Mouse (Mus musculus) testis, adult 2 months (tissue): ENCODE results near the gene Tuba1a. TPM values are rescaled to one million over a fixed set of nuclear protein-coding genes. Genes with fewer than 3 reads are reported as not detected.
A peak's percentile ranks its signal among the peaks of the same experiment; 100 is the strongest.

Source experiments
- H3K27ac ChIP-seq: fragments of 200-500 bp; 2 replicates; pipeline ENCODE4 v1.5.1; 2012; ENCODE audit warnings: low read depth, low read length; ENCODE audit not compliant: control insufficient read depth, insufficient read depth
- H3K27me3 ChIP-seq: fragments of 200-500 bp; 2 replicates; pipeline ENCODE4 v1.6.1; 2012; ENCODE audit warnings: mild to moderate bottlenecking, low read length, moderate library complexity; ENCODE audit not compliant: control insufficient read depth, insufficient read depth
- H3K36me3 ChIP-seq: fragments of 200-500 bp; 2 replicates; pipeline ENCODE4 v1.6.1; 2012; ENCODE audit warnings: mild to moderate bottlenecking, low read length; ENCODE audit not compliant: control insufficient read depth, insufficient read depth
- H3K4me1 ChIP-seq: fragments of 200-500 bp; 2 replicates; pipeline ENCODE4 v1.6.1; 2012; ENCODE audit warnings: low read length; ENCODE audit not compliant: control insufficient read depth, insufficient read depth
- H3K4me3 ChIP-seq: fragments of 200-500 bp; 2 replicates; pipeline ENCODE4 v1.5.1; 2012; ENCODE audit warnings: low read depth, mild to moderate bottlenecking, low read length, moderate library complexity, mixed read lengths; ENCODE audit not compliant: control insufficient read depth
- CTCF ChIP-seq: fragments of 200-500 bp; IDR thresholded peaks from 2 replicates; pipeline ENCODE4 v1.5.1; 2012; ENCODE audit warnings: low read depth, mild to moderate bottlenecking, inconsistent platforms, low read length, moderate library complexity; ENCODE audit not compliant: control insufficient read depth, insufficient read depth, insufficient replicate concordance
- POLR2A ChIP-seq: fragments of 200-500 bp; IDR thresholded peaks from 2 replicates; pipeline ENCODE4 v1.6.1; 2012; ENCODE audit warnings: low read depth, mild to moderate bottlenecking, inconsistent platforms, low read length, moderate library complexity; ENCODE audit not compliant: control insufficient read depth
- polyA plus RNA-seq: library from polyadenylated mRNA; depleted of rRNA; stranded (reverse); fragments of >200 nt; gene quantifications from 2 replicates; pipeline ENCODE4 v1.2.3, GENCODE M21; 2012

Gene Tuba1a
- polyA plus RNA-seq, 1 experiment: 93.1 TPM

DNA sequence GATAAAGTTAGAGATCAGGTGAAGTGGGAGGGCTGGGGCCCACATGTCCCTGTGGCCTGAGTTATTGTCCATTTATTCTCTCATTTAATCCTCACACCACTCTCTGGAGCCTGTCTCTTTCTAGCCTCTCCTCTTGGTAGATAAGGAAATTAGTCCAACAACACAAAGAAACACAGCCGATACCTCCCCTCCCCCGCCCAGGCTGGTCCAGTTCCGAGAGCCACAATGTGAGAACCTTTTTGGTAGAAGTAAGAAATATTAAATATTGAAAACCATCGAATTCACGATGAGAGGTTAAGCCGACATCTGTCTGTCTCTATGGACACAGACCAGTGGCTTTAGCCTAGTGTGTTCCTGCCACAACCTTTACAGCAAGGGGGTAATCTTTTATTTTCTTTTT is 31.2 kb upstream of the Tuba1a start:
- H3K4me1 ChIP-seq: peaks cover 10% of the 10 kb centered on the region
- H3K27ac ChIP-seq: peak overlapping the region; percentile 43; the same call in 1 of the 2 replicates
- no peaks in the 10 kb centered on the region for H3K27me3 ChIP-seq
- TF ChIP-seq POLR2A (no peak), CTCF (no peak)
- no peaks in the 10 kb centered on the region for H3K36me3 ChIP-seq
- H3K4me3 ChIP-seq: peak overlapping the region; percentile 39; the same call in 1 of the 2 replicates

DNA sequence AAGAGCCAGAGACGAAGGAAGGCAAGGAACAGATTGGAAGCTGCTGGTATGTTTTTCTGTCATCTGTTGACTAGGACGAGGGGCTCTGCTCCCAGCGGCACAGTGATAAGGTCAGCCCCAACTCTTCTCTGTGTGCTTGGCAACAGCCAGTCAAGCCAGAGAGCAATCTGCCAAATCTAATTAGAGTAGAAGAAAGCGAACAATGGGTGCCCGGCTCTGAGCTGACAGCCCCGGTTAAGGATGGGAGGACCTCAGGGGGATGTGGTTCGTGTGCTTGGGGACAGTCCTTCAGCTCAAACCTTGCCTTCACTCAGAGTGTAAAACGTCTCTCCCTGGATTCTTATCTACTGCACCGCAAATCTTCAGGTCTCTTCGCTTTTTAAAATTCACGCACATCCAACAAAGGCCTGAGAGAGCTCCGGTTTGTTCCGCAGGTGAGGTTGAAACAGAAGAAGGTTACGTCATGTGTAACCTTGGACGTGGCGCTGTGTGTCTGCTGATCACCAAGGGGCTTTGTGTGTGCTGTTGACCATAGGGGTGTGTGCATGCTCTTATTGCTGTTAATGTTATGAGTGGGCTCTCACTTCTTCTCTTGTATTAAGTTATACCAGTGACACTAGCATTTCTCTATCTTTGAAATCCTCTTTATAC is 30.1 kb upstream of the Tuba1a start:
- no peaks in the 10 kb centered on the region for H3K27me3 ChIP-seq
- no peak overlapping the region for H3K4me3 ChIP-seq
- no peaks in the 10 kb centered on the region for H3K36me3 ChIP-seq
- H3K4me1 ChIP-seq: peaks cover 7% of the 10 kb centered on the region
- TF ChIP-seq CTCF (no peak), POLR2A (peak; percentile 21; the same call in 1 of the 2 replicates)
- peak overlapping the region; percentile 15; the same call in 1 of the 2 replicates for H3K27ac ChIP-seq

DNA sequence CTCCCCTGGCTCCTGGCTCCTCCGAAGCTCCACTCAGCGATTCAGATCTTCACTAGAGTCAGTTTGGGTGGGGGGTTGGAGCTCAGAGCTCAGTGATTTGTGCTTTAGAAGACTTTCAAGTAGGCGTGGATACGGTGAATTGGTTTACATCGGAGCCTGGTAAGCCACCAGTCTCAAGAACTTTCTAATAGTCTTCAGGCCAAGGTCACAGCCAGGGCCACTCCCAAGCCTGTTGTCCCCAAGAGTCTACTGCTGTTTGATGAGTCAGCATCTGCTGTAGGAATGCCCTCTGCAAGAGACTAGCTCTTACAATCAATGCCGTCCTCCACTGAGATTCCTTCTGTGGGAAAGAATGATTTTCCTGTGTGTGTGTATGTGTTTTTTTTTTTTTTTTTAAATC is 28.6 kb upstream of the Tuba1a start:
- Histone ChIP-seq H3K27ac (peak overlapping the region; percentile 15; the same call in 1 of the 2 replicates), H3K36me3 (no peaks in the 10 kb centered on the region), H3K27me3 (no peaks in the 10 kb centered on the region), H3K4me3 (no peak overlapping the region), H3K4me1 (peaks cover 8% of the 10 kb centered on the region)
- TF ChIP-seq CTCF (no peak), POLR2A (no peak)

DNA sequence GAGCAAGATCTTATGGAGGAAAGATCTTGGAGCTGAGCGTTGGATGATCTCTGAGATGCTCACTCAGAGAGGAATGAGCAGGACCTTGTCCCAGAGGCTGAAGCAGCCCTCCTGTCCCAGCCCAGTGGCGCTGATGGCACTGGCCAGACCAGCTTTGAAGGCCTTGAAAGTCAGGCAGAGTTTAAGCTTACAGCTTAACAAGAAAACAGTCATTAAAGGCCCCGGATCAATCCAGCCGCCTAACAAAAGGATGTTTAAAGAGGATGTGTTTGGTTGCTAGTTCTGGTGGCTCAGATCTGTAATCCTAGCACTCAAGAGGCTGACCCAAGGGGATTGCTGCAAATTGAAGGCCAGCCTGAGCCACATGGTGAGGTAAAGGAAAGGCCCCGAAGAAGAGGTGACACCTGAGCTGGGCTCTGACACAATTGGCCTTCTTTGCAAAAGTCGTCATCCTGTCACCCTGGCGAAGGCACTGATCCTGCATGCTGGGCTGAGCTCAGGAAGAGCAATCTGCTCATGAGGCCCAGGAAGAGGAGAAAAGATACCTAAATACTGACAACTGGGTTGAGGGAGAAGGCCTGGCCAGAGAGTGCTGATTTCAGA is 26.6 kb upstream of the Tuba1a start:
- TF ChIP-seq CTCF (no peak), POLR2A (no peak)
- H3K4me3 ChIP-seq: no peak overlapping the region
- peaks cover 6% of the 10 kb centered on the region for H3K4me1 ChIP-seq
- H3K27ac ChIP-seq: no peak overlapping the region
- no peaks in the 10 kb centered on the region for H3K36me3 ChIP-seq
- H3K27me3 ChIP-seq: no peaks in the 10 kb centered on the region

DNA sequence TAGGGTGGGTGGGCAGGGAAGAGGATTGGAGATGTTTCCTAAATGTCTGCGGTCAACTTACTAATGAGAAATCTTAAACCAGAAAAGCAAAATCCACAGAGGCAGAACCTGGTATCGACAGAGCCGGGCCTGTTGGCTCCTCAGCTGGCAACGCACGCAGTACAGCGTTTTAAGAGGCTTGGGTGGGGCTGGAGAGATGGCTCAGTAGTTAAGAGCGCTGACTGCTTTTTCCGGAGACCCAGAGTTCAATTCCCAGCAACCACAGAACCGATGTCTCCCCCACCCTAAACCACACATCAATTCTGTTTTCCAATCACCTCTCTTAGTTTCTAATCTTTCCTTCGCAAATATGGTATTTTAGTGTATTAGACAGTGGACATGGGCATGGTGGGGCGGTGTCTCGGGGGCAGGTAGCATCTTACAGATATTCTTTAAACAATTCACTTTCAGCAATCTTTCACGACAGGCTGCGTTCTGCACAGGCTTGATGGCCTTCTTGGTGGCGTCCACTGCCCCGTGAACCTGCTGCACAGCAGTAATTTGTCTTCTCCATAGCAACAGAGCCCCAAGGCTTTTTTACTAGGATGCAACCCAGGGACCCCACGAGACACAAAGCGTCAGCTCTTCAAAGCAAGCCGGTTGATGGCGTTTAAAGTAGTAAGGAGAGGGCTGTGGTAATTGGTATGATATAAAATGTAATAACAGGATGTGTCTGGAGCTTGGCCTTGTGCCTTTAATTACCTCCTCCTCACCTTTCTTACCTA is 25.1 kb upstream of the Tuba1a start:
- no peaks in the 10 kb centered on the region for H3K36me3 ChIP-seq
- H3K27me3 ChIP-seq: no peaks in the 10 kb centered on the region
- no peak overlapping the region for H3K27ac ChIP-seq
- TF ChIP-seq POLR2A (no peak), CTCF (no peak)
- H3K4me1 ChIP-seq: peaks cover 3% of the 10 kb centered on the region
- H3K4me3 ChIP-seq: no peak overlapping the region

DNA sequence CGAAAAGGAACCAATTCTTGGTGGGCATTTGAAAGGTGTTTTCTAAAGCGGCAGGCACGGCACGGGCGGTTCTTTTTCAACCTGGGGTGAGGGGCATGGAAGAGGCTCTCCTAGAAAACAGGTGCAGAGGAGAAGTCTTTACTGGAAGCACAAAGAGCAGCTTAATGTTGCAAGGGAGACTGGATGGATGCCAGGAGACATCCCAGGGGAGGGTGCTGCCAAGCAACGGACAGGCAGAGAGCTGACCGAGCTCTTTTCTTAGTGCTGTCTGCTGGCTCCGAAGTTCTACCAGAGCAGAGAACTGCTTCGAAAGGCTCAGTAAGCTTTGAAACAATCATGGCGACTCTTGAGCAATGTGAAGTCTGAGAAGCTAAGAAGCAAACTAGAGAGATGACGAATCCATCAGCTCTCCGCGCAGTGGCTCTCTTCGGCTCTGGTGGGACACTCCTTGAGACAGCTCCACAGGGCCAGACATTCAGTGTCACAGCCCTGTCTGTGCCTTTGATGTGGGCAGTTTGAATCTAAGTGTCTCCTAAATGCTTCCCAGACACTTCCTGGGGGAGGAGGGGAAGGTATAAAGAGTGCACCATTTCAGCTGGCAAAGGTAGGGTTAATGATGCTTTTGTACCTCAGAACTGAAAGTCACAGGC is 24.4 kb upstream of the Tuba1a start:
- Histone ChIP-seq H3K36me3 (no peaks in the 10 kb centered on the region), H3K27me3 (no peaks in the 10 kb centered on the region), H3K27ac (peak overlapping the region; percentile 76), H3K4me1 (peaks cover 3% of the 10 kb centered on the region), H3K4me3 (no peak overlapping the region)
- TF ChIP-seq CTCF (no peak), POLR2A (peak; percentile 42; the same call in 1 of the 2 replicates)
